Mouse (Mus musculus) spleen, adult 2 months (tissue): Measurements from ENCODE around the gene Ptprc. TPM values are rescaled to one million over a fixed set of nuclear protein-coding genes. Genes with fewer than 3 reads are reported as not detected.

Source experiments
- DNase-seq, 2 experiments: peaks; one replicate each; pipeline versions ENCODE4 v3.0.0 to v3.0.0-alpha.2; 2012 to 2021; ENCODE audit warnings: low spot score in 2 of 2, low read depth in 1 of 2
- H3K27ac ChIP-seq: fragments of 200-500 bp; 2 replicates; pipeline ENCODE4 v1.5.1; 2012; ENCODE audit warnings: low read length, inconsistent platforms; ENCODE audit not compliant: insufficient read depth
- H3K27me3 ChIP-seq: fragments of 200-500 bp; 2 replicates; pipeline ENCODE4 v1.6.1; 2012; ENCODE audit warnings: mild to moderate bottlenecking, moderate library complexity, low read length, inconsistent platforms; ENCODE audit not compliant: control insufficient read depth, insufficient read depth
- H3K36me3 ChIP-seq: fragments of 200-500 bp; 2 replicates; pipeline ENCODE4 v1.6.1; 2012; ENCODE audit warnings: mild to moderate bottlenecking, low read length, inconsistent platforms; ENCODE audit not compliant: control insufficient read depth, insufficient read depth
- H3K4me1 ChIP-seq: fragments of 200-500 bp; 2 replicates; pipeline ENCODE4 v1.6.1; 2011; ENCODE audit warnings: inconsistent platforms; ENCODE audit not compliant: control insufficient read depth, insufficient read depth, insufficient read length
- H3K4me3 ChIP-seq: fragments of 200-500 bp; 2 replicates; pipeline ENCODE4 v1.5.1; 2011; ENCODE audit warnings: mild to moderate bottlenecking, inconsistent platforms; ENCODE audit not compliant: insufficient read depth, insufficient read length; ENCODE audit errors: extremely low read depth
- CTCF ChIP-seq: fragments of 200-500 bp; IDR thresholded peaks from 2 replicates; pipeline ENCODE4 v1.5.1; 2011; ENCODE audit warnings: mild to moderate bottlenecking, inconsistent platforms; ENCODE audit not compliant: insufficient read depth, insufficient read length, insufficient replicate concordance; ENCODE audit errors: extremely low read depth
- POLR2A ChIP-seq: fragments of 200-500 bp; IDR thresholded peaks from 2 replicates; pipeline ENCODE4 v1.6.1; 2011; ENCODE audit warnings: low read depth, low read length, inconsistent platforms
- WGBS: fragments of 180-500 bp; shearing (Covaris S2); methylation state at CpG from one replicate; pipeline ENCODE4 v1.1.7; 2018; 5-methylcytosine and 5-hydroxymethylcytosine counted together
- polyA plus RNA-seq: library from polyadenylated mRNA; depleted of rRNA; stranded (reverse); fragments of >200 nt; gene quantifications from 2 replicates; pipeline ENCODE4 v1.2.3, GENCODE M21; 2012

Ptprc gene
- polyA plus RNA-seq, 1 experiment, result 239 TPM

DNA sequence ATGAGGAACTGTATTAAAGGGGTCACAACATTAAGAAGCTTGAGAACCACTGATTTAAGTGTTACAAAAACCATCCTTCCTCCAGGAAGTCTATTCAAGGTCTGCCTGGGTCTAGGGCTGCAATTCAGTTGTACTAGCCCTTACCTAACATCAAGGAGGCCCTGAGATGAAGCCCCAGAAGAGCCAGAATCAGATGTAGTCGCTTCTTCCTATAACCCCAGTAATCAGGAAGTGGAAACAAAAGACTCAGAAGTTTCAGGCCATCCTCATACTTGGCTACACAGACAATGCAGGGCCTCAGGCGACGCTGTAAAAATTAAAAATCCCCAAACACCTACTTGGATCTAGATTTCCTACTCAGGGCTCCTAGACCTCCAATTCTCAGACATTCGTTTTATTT lies 37.8 kb downstream of the Ptprc start:
- TF ChIP-seq POLR2A, result no peak
- no peak for TF ChIP-seq CTCF
- DNase-seq, result no peak
- Histone ChIP-seq H3K36me3 (peaks cover 9% of the 10 kb centered on the region), H3K4me1 (peaks cover 46% of the 10 kb centered on the region), H3K27me3 (no peaks in the 10 kb centered on the region), H3K4me3 (no peak overlapping the region), H3K27ac (peak overlapping the region; percentile 67; the same call in 1 of the 2 replicates)
- 37% methylated on average over 4 of the region's 4 CpGs for WGBS

DNA sequence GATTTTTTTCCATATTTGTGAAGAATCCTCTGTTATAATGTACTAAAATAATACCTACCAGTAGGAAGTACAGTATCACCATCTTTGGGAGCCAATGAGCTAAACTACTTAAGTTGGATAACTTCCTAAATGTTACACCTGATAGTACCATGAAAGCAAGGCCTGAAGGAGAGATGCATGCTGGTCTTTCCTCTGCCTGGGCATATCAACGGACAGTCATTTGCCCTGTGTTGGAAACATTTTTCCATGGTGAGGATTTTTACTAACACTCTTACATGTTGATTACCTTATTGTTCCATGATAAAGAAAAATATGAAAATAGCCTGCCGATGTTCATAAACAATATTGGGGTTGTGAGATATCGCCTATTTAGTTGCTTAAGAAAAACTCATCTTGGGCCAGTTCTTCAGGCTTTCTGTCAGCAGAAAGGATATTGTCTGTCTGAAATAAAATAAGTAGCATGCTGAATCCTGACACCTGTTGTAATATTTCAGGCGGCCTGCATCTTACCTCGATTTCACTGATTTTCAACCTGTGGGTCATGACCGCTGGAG lies 38.4 kb downstream of the Ptprc start:
- no peak for DNase-seq
- no peaks in the 10 kb centered on the region for H3K27me3 ChIP-seq
- peak overlapping the region; percentile 67; the same call in 1 of the 2 replicates for H3K27ac ChIP-seq
- H3K4me3 ChIP-seq, result no peak overlapping the region
- H3K36me3 ChIP-seq, result peaks cover 9% of the 10 kb centered on the region
- WGBS, result 62% methylated on average over 6 of the region's 6 CpGs
- TF ChIP-seq CTCF (no peak), POLR2A (no peak)
- H3K4me1 ChIP-seq, result peaks cover 47% of the 10 kb centered on the region

DNA sequence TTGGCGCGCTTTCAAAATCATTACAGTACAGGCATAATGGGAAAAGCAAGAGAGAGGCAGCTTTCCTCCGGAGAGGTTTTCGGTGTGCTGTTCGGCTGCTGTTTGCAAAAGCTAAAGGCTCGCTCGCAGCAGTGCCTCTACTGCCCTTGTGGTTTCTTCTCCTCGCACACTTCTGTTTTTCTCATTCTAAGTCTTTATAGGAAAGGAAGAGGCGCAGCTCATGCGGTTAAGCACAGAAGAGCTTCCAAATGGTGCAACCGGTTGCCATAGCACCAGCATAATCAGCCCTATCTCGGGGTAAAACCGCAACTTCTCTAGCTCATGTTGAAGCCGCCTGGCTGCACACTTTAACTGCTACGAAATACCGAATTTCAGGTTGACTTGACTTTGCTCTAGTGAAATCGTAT lies 39.1 kb downstream of the Ptprc start:
- TF ChIP-seq POLR2A, result peak; percentile 32
- no peak for TF ChIP-seq CTCF
- H3K4me3 ChIP-seq, result peak overlapping the region; percentile 34
- peaks cover 6% of the 10 kb centered on the region for H3K36me3 ChIP-seq
- no peaks in the 10 kb centered on the region for H3K27me3 ChIP-seq
- H3K27ac ChIP-seq, result peak overlapping the region; percentile 81
- peaks cover 45% of the 10 kb centered on the region for H3K4me1 ChIP-seq
- WGBS, result 4% methylated on average over 17 of the region's 17 CpGs
- peak; percentile 84 to 96 for DNase-seq

DNA sequence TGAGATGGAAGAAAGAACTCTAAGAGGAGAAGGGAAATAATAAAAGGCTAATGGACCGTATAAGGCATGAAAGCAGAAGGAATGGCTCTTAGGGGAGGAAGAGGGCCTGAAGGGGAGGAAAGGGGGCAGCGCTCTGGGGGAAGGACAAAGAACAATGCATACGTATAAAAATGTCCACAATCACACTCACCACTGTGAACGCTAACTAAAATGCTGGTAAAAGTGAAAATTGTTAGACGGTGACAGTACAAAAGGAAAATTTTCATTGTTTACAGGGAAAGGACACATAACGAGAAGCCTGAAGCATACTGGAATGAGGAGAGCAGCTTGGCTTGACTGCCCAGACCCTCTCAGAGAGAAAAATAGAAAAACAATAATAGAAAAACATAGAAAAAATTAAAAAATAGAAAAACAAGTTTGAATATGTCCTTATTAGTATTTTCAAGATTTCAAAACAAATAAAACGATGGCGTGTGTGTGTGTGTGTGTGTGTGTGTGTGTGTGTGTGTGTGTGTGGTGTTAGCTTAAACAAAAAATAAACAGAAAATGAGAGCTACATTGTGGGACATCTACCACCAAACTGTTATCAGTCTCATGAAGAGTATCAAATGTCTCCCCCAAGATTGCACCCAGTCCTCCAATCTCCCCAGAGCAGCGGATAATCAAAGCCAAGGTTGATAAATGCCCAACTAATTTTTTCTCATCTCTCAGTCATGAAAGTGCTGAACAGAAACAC lies 39.7 kb downstream of the Ptprc start:
- DNase-seq, result no peak
- Histone ChIP-seq H3K4me1 (peaks cover 45% of the 10 kb centered on the region), H3K27me3 (no peaks in the 10 kb centered on the region), H3K36me3 (peaks cover 5% of the 10 kb centered on the region), H3K4me3 (peak overlapping the region; percentile 34), H3K27ac (peak overlapping the region; percentile 81)
- no peak for TF ChIP-seq POLR2A
- TF ChIP-seq CTCF, result no peak
- 25% methylated on average over 9 of the region's 9 CpGs for WGBS

DNA sequence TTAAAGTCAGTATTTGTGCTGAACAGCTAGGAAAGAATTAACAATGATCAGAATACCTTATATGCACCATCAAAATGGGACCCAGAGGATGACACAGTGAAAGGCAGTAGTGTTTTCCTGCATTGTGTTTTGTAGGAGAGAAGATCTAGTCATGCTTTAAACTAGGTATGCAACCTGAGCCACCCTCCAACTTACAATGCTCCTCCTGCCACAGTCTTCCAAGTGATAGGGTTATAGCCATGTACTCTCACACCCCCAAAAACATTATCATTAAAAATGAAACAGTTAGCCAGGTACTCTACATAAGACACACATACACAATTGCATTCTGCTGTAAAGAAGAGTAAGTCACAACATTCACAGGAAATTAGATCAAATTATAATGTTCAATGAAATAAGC lies 40.4 kb downstream of the Ptprc start:
- Histone ChIP-seq H3K4me1 (peaks cover 41% of the 10 kb centered on the region), H3K27ac (no peak overlapping the region), H3K4me3 (no peak overlapping the region), H3K27me3 (no peaks in the 10 kb centered on the region), H3K36me3 (peaks cover 4% of the 10 kb centered on the region)
- no peak for DNase-seq
- no peak for TF ChIP-seq POLR2A
- no peak for TF ChIP-seq CTCF

DNA sequence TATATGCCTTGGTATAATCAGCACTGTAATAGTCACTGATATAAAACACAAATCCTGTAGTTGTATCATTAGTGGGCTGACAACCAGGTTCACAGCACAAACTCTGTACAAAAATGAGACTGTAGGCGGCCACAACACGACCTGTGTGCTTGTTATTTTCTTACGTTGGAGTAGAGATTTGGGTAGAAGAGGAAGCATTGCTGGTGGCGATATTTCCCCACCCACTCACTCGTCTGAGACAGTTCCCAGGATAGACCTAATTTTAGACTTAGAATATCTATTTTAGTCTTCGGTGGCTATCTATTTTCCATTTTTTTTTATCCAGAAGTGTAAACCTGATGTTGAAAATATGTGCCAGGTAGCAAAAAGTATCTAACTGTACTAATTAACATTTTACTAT lies 41.2 kb downstream of the Ptprc start:
- peak overlapping the region; percentile 43; the same call in 1 of the 2 replicates for H3K27ac ChIP-seq
- 7% methylated on average over 6 of the region's 6 CpGs for WGBS

DNA sequence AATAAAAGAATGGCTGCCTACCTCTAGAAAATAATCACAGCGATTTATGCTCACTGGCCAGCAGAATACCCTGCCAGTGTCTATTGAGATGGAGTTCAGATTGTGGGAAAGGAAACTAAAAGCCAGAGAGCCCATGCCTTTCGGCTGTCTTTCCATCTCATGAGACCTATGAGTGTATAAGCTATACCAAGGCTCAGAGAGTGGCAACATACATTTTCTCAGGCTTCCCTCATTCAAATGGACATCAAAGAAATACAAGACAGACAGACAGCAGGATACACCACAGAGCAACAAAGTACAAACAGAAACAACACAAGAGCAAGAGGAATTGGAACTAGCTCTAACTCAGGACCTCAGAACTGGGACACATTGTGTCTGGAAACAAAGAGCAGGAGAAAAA lies 43.8 kb downstream of the Ptprc start:
- WGBS, result 70% methylated on average over 2 of the region's 2 CpGs

More for the DNA sequence above, 41.2 kb downstream of the Ptprc start:
- no peak overlapping the region for H3K4me3 ChIP-seq
- DNase-seq, result no peak
- H3K27me3 ChIP-seq, result no peaks in the 10 kb centered on the region
- peaks cover 41% of the 10 kb centered on the region for H3K4me1 ChIP-seq
- TF ChIP-seq POLR2A (no peak), CTCF (no peak)
- peaks cover 4% of the 10 kb centered on the region for H3K36me3 ChIP-seq

More for the DNA sequence above, 43.8 kb downstream of the Ptprc start:
- peaks cover 4% of the 10 kb centered on the region for H3K36me3 ChIP-seq
- no peak overlapping the region for H3K4me3 ChIP-seq
- H3K4me1 ChIP-seq, result peaks cover 34% of the 10 kb centered on the region
- no peak for TF ChIP-seq CTCF
- H3K27ac ChIP-seq, result peak overlapping the region; percentile 28; the same call in 1 of the 2 replicates
- no peak for DNase-seq
- H3K27me3 ChIP-seq, result no peaks in the 10 kb centered on the region
